Mouse (Mus musculus) cortical plate, adult 2 months (tissue): ENCODE measurements around the gene Aldh3b3.

Source experiments
- CTCF ChIP-seq: fragments of 200-500 bp; IDR thresholded peaks from 2 replicates; pipeline ENCODE4 v1.5.1; 2011; ENCODE audit warnings: mild to moderate bottlenecking, control low read depth, low read length; ENCODE audit not compliant: insufficient read depth; ENCODE audit errors: extremely low read depth
- POLR2A ChIP-seq: fragments of 200-500 bp; IDR thresholded peaks from 2 replicates; pipeline ENCODE4 v1.6.1; 2011; ENCODE audit warnings: mild to moderate bottlenecking, low read length, control low read depth; ENCODE audit not compliant: insufficient read depth; ENCODE audit errors: extremely low read depth

DNA sequence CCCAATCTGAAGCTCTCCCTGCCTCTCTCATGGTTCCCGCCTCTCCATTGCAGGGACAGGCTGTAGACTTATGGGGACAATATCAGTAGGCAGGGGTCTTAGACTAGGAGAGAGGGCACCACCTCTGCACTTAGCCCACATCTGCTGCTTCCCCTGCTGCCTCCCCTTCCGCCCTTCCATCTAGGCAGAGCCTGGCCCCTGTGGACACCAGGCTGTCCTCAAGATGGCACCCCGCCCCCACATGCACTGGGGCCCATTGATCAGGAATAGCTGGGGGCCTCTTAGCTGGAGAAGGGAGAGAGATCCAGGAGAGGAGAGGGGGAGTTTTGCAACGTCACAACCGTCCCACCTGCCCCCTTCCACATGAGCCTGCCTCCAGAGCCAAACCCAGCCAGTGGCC is 34.0 kb downstream of the Aldh3b3 start, which contains the start of gene Tbx10:
- TF ChIP-seq CTCF (no peak), POLR2A (no peak)
